Mouse (Mus musculus): ENCODE measurements around the gene Rpl9-ps6. TPM values are rescaled to one million over a fixed set of nuclear protein-coding genes. Genes with fewer than 3 reads are reported as not detected.
"Not testable (repeated sequence)": the region's sequence is repeated elsewhere in the genome, so short reads cannot be mapped to it uniquely, and the experiment has no call there.

Rpl9-ps6 gene
- polyA plus RNA-seq, 1 experiment: 0.65 TPM

- Histone ChIP-seq H3K27ac (ENCODE audit: insufficient read depth, low read depth, low read length) (no peak overlapping the region), H3K36me3 (ENCODE audit: control insufficient read depth, insufficient read depth, low read length) (peaks cover 24% of the 10 kb centered on the region), H3K27me3 (ENCODE audit: control insufficient read depth, insufficient read depth, low read length) (no peaks in the 10 kb centered on the region), H3K4me1 (ENCODE audit: control insufficient read depth, insufficient read depth, insufficient read length, low read length) (peaks cover 6% of the 10 kb centered on the region), H3K4me3 (ENCODE audit: low read depth, low read length) (no peak overlapping the region)
- WGBS: 97% methylated on average over 3 of the region's 3 CpGs
- TF ChIP-seq CTCF (IDR thresholded peaks at IDR 0.05; ENCODE audit: extremely low read depth, insufficient read length, insufficient replicate concordance, low read depth, low read length) (no peak), POLR2A (IDR thresholded peaks at IDR 0.05; ENCODE audit: low read depth, low read length) (no peak)
Observed at GRCm38 (mm10) chr19:32492339-32492738, 26.0 kb upstream of the Rpl9-ps6 start.

- Histone ChIP-seq H3K4me3 (ENCODE audit: low read depth, low read length) (no peak overlapping the region), H3K27me3 (ENCODE audit: control insufficient read depth, insufficient read depth, low read length) (no peaks in the 10 kb centered on the region), H3K4me1 (ENCODE audit: control insufficient read depth, insufficient read depth, insufficient read length, low read length) (peaks cover 2% of the 10 kb centered on the region; the same call in 1 of the 2 replicates), H3K27ac (ENCODE audit: insufficient read depth, low read depth, low read length) (peak overlapping the region; percentile 18; the same call in 1 of the 2 replicates), H3K36me3 (ENCODE audit: control insufficient read depth, insufficient read depth, low read length) (peaks cover 22% of the 10 kb centered on the region)
- 46% methylated on average over 2 of the region's 2 CpGs for WGBS
- TF ChIP-seq POLR2A (IDR thresholded peaks at IDR 0.05; ENCODE audit: low read depth, low read length) (no peak), CTCF (IDR thresholded peaks at IDR 0.05; ENCODE audit: extremely low read depth, insufficient read length, insufficient replicate concordance, low read depth, low read length) (no peak)
Observed at GRCm38 (mm10) chr19:32490976-32491375, 24.6 kb upstream of the Rpl9-ps6 start.

GRCm38 (mm10) chr19:32489166-32489895, 23.0 kb upstream of the Rpl9-ps6 start:
- H3K27me3 ChIP-seq (ENCODE audit: control insufficient read depth, insufficient read depth, low read length): no peaks in the 10 kb centered on the region
- H3K27ac ChIP-seq (ENCODE audit: insufficient read depth, low read depth, low read length): no peak overlapping the region
- H3K4me3 ChIP-seq (ENCODE audit: low read depth, low read length): no peak overlapping the region
- H3K36me3 ChIP-seq (ENCODE audit: control insufficient read depth, insufficient read depth, low read length): peaks cover 15% of the 10 kb centered on the region
- no peak for TF ChIP-seq POLR2A (IDR thresholded peaks at IDR 0.05; ENCODE audit: low read depth, low read length)
- no peak for TF ChIP-seq CTCF (IDR thresholded peaks at IDR 0.05; ENCODE audit: extremely low read depth, insufficient read length, insufficient replicate concordance, low read depth, low read length)
- 93% methylated on average over 12 of the region's 12 CpGs for WGBS
- H3K4me1 ChIP-seq (ENCODE audit: control insufficient read depth, insufficient read depth, insufficient read length, low read length): peaks cover 2% of the 10 kb centered on the region; the same call in 1 of the 2 replicates

- H3K4me1 ChIP-seq (ENCODE audit: control insufficient read depth, insufficient read depth, insufficient read length, low read length): peaks cover 2% of the 10 kb centered on the region; the same call in 1 of the 2 replicates
- no peaks in the 10 kb centered on the region for H3K27me3 ChIP-seq (ENCODE audit: control insufficient read depth, insufficient read depth, low read length)
- WGBS: 66% methylated on average over 8 of the region's 8 CpGs
- TF ChIP-seq POLR2A (IDR thresholded peaks at IDR 0.05; ENCODE audit: low read depth, low read length): no peak
- no peak for TF ChIP-seq CTCF (IDR thresholded peaks at IDR 0.05; ENCODE audit: extremely low read depth, insufficient read length, insufficient replicate concordance, low read depth, low read length)
- H3K4me3 ChIP-seq (ENCODE audit: low read depth, low read length): no peak overlapping the region
- H3K36me3 ChIP-seq (ENCODE audit: control insufficient read depth, insufficient read depth, low read length): peaks cover 4% of the 10 kb centered on the region; the same call in 1 of the 2 replicates
- no peak overlapping the region for H3K27ac ChIP-seq (ENCODE audit: insufficient read depth, low read depth, low read length)
Observed at GRCm38 (mm10) chr19:32487595-32488255, 21.3 kb upstream of the Rpl9-ps6 start.

GRCm38 (mm10) chr19:32486106-32486724, 19.8 kb upstream of the Rpl9-ps6 start:
- not testable (repeated sequence) for H3K4me1 ChIP-seq (ENCODE audit: control insufficient read depth, insufficient read depth, insufficient read length, low read length); H3K36me3 ChIP-seq (ENCODE audit: control insufficient read depth, insufficient read depth, low read length); H3K27me3 ChIP-seq (ENCODE audit: control insufficient read depth, insufficient read depth, low read length)
- Histone ChIP-seq H3K27ac (ENCODE audit: insufficient read depth, low read depth, low read length) (peak overlapping the region; percentile 89), H3K4me3 (ENCODE audit: low read depth, low read length) (peak overlapping the region; percentile 79)
- TF ChIP-seq CTCF (IDR thresholded peaks at IDR 0.05; ENCODE audit: extremely low read depth, insufficient read length, insufficient replicate concordance, low read depth, low read length): peak; percentile 19; the same call in 1 of the 2 replicates
- peak; percentile 22; the same call in 1 of the 2 replicates for TF ChIP-seq POLR2A (IDR thresholded peaks at IDR 0.05; ENCODE audit: low read depth, low read length)
- WGBS: under 1% methylated on average over 47 of the region's 47 CpGs

GRCm38 (mm10) chr19:32485681-32486105, 19.3 kb upstream of the Rpl9-ps6 start, which contains the start of gene Minpp1:
Minpp1 (plus strand) TSS chr19:32485769.
- Histone ChIP-seq H3K36me3 (ENCODE audit: control insufficient read depth, insufficient read depth, low read length) (no peaks in the 10 kb centered on the region; the same call in 1 of the 2 replicates), H3K4me3 (ENCODE audit: low read depth, low read length) (peak within 1 kb of the TSS; percentile 79), H3K4me1 (ENCODE audit: control insufficient read depth, insufficient read depth, insufficient read length, low read length) (peaks cover 6% of the 10 kb centered on the region), H3K27me3 (ENCODE audit: control insufficient read depth, insufficient read depth, low read length) (no peaks in the 10 kb centered on the region), H3K27ac (ENCODE audit: insufficient read depth, low read depth, low read length) (peak within 1 kb of the TSS; percentile 89)
- peak; percentile 16; the same call in 1 of the 2 replicates for TF ChIP-seq POLR2A (IDR thresholded peaks at IDR 0.05; ENCODE audit: low read depth, low read length)
- TF ChIP-seq CTCF (IDR thresholded peaks at IDR 0.05; ENCODE audit: extremely low read depth, insufficient read length, insufficient replicate concordance, low read depth, low read length): no peak
- WGBS: under 1% methylated on average over 64 of the region's 64 CpGs

Measured in small intestine, adult 2 months (tissue).